Comparison of ENCODE assay signal across 20 mouse cellular contexts in the genomic region with DNA sequence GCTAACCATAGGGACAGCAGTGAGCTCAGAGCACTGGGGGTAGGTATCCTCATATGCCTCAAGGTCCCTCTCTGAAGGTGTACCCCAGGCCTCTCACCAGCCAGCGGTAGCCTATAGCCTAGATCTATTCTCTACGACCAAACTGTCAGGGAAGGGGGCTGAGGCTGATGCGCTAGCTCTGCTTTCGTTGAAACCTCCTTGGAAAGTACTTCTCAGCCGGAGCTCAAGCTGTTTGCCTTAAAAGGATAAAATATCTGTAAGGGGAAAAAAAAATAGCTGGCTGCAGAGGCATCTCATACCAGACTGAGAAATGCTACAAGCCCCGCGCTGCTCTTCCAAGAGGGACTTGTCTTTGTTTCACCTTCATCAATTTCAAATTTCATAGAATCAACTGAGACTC.
DNase-seq lines count a peak whose midpoint lies in the region; ATAC-seq and TF ChIP-seq lines count a peak whose summit lies in the region.
"Had no signal": no experiment of that assay in that cellular context is flagged by ENCODE, and none has a peak within 500 bp of the region (broad histone marks: within the 10 kb centered on the region; RNA-seq: fewer than 3 reads in every experiment).

No protein-coding gene starts in this region.

- 0 out of 2 replicates have a peak overlapping the region, but pooled peaks have one; percentile 18 for H3K4me2 ChIP-seq in embryonic facial prominence, embryonic 13.5 days
- peak overlapping the region; percentile 43 for H3K4me2 ChIP-seq in lung, embryonic 14.5 days
- H3K4me2 ChIP-seq: kidney, embryonic 15.5 days had no signal

- 0 out of 2 replicates have a peak overlapping the region, but pooled peaks have one; percentile 60 for H3K27ac ChIP-seq in embryonic facial prominence, embryonic 13.5 days
- H3K27ac ChIP-seq in embryonic facial prominence, embryonic 10.5 days (replicated peaks): no peak overlapping the region
- H3K27ac ChIP-seq in lung, embryonic 14.5 days (ENCODE audit: low read depth): peak overlapping the region; percentile 88
- peak overlapping the region; percentile 84 for H3K27ac ChIP-seq in olfactory bulb, adult 2 months (ENCODE audit: insufficient read depth, low read depth, low read length)
- H3K27ac ChIP-seq: hindbrain, embryonic 10.5 days; kidney, embryonic 15.5 days; layer of hippocampus, adult 2 months; midbrain, embryonic 10.5 days had no signal

- H3K4me3 ChIP-seq in embryonic facial prominence, embryonic 13.5 days: no peak overlapping the region
- no peak overlapping the region for H3K4me3 ChIP-seq in embryonic facial prominence, embryonic 10.5 days
- no peak overlapping the region for H3K4me3 ChIP-seq in lung, embryonic 14.5 days (ENCODE audit: low read depth, low read length)
- H3K4me3 ChIP-seq in olfactory bulb, adult 2 months (ENCODE audit: insufficient read depth, low read depth, low read length): no peak overlapping the region
- H3K4me3 ChIP-seq: hindbrain, embryonic 10.5 days; kidney, embryonic 15.5 days; layer of hippocampus, adult 2 months; midbrain, embryonic 10.5 days had no signal

- no peak for TF ChIP-seq CTCF in lung, embryonic 14.5 days (IDR thresholded peaks at IDR 0.05; ENCODE audit: low read depth)
- TF ChIP-seq CTCF in olfactory bulb, adult 2 months (IDR thresholded peaks at IDR 0.05; ENCODE audit: insufficient read depth, low read depth, low read length): no peak

- WGBS in embryonic facial prominence, embryonic 13.5 days: 59% methylated on average over 7 of the region's 7 CpGs
- 82% methylated on average over 7 of the region's 7 CpGs for WGBS in embryonic facial prominence, embryonic 10.5 days
- 31% methylated on average over 7 of the region's 7 CpGs for WGBS in lung, embryonic 14.5 days
- 42% methylated on average over 7 of the region's 7 CpGs for WGBS in olfactory bulb, adult 2 months

- H3K4me1 ChIP-seq in embryonic facial prominence, embryonic 13.5 days: peaks cover 24% of the 10 kb centered on the region
- 0 out of 2 replicates have a peak, but pooled peaks cover 2% of the 10 kb centered on the region for H3K4me1 ChIP-seq in embryonic facial prominence, embryonic 10.5 days
- H3K4me1 ChIP-seq in lung, embryonic 14.5 days (ENCODE audit: insufficient read depth): no peaks in the 10 kb centered on the region
- H3K4me1 ChIP-seq in olfactory bulb, adult 2 months (ENCODE audit: control insufficient read depth, insufficient read depth, low read length): peaks cover 7% of the 10 kb centered on the region
- H3K4me1 ChIP-seq: kidney, embryonic 15.5 days had no signal

- no peak for TF ChIP-seq POLR2A in olfactory bulb, adult 2 months (IDR thresholded peaks at IDR 0.05; ENCODE audit: insufficient read depth, low read depth, low read length)

- H3K9ac ChIP-seq in embryonic facial prominence, embryonic 13.5 days: no peak overlapping the region
- no peak overlapping the region for H3K9ac ChIP-seq in lung, embryonic 14.5 days
- H3K9ac ChIP-seq: kidney, embryonic 15.5 days had no signal

- no peaks in the 10 kb centered on the region for H3K9me3 ChIP-seq in embryonic facial prominence, embryonic 13.5 days
- H3K9me3 ChIP-seq in embryonic facial prominence, embryonic 10.5 days: no peaks in the 10 kb centered on the region
- no peaks in the 10 kb centered on the region for H3K9me3 ChIP-seq in lung, embryonic 14.5 days (ENCODE audit: low read depth, low read length)
- H3K9me3 ChIP-seq: G1E; hindbrain, embryonic 10.5 days; kidney, embryonic 15.5 days; midbrain, embryonic 10.5 days had no signal

- ATAC-seq in embryonic facial prominence, embryonic 13.5 days (ENCODE audit: insufficient number of reproducible peaks, insufficient read depth, low FRiP score, low TSS enrichment, low read depth): no peak
- peak; percentile 74; the same call in 1 of the 2 replicates for ATAC-seq in lung, embryonic 14.5 days (ENCODE audit: insufficient read depth)
- ATAC-seq: CD4-positive, CD25-positive, alpha-beta regulatory T cell, adult 4 months had no signal

- H3K36me3 ChIP-seq in embryonic facial prominence, embryonic 13.5 days: no peaks in the 10 kb centered on the region
- no peaks in the 10 kb centered on the region for H3K36me3 ChIP-seq in embryonic facial prominence, embryonic 10.5 days (replicated peaks)
- H3K36me3 ChIP-seq in lung, embryonic 14.5 days (ENCODE audit: insufficient read depth): no peaks in the 10 kb centered on the region
- H3K36me3 ChIP-seq: G1E; hindbrain, embryonic 10.5 days; kidney, embryonic 15.5 days; midbrain, embryonic 10.5 days had no signal

- no peak for DNase-seq in embryonic facial prominence, embryonic 10.5 days (ENCODE audit: low spot score)
- peak; percentile 73 for DNase-seq in lung, embryonic 14.5 days
- no peak for DNase-seq in lung, postnatal 14 days
- DNase-seq in brain, adult 2 months (ENCODE audit: low read depth, low spot score): peak; percentile 36
- DNase-seq in cerebellum, postnatal 4 days (ENCODE audit: low spot score in 2 of 2): no peak
- no peak for DNase-seq in cerebellum, adult 9-11 months
- DNase-seq: adrenal gland, postnatal 36 days; cerebellum, adult 9-10 months; gastrocnemius, postnatal 36 days; liver; spleen, adult 18-20 months; thymus, postnatal 25 days had no signal

- H3K27me3 ChIP-seq in embryonic facial prominence, embryonic 13.5 days: no peaks in the 10 kb centered on the region
- H3K27me3 ChIP-seq in embryonic facial prominence, embryonic 10.5 days (replicated peaks; ENCODE audit: low read depth, poor library complexity, severe bottlenecking): no peaks in the 10 kb centered on the region
- no peaks in the 10 kb centered on the region for H3K27me3 ChIP-seq in lung, embryonic 14.5 days (ENCODE audit: insufficient read depth, low read length)
- H3K27me3 ChIP-seq: kidney, embryonic 15.5 days had no signal

Comparison
In these comparisons a context has a peak if more than half of its experiments do, and no peak if none do; other contexts are left out.
1. DNase-seq: peak in lung, embryonic 14.5 days (single experiment) and brain, adult 2 months (single experiment); none in embryonic facial prominence, embryonic 10.5 days (single experiment), lung, postnatal 14 days (single experiment), cerebellum, postnatal 4 days (0 of 2) and cerebellum, adult 9-11 months (single experiment).